In the genomic region with DNA sequence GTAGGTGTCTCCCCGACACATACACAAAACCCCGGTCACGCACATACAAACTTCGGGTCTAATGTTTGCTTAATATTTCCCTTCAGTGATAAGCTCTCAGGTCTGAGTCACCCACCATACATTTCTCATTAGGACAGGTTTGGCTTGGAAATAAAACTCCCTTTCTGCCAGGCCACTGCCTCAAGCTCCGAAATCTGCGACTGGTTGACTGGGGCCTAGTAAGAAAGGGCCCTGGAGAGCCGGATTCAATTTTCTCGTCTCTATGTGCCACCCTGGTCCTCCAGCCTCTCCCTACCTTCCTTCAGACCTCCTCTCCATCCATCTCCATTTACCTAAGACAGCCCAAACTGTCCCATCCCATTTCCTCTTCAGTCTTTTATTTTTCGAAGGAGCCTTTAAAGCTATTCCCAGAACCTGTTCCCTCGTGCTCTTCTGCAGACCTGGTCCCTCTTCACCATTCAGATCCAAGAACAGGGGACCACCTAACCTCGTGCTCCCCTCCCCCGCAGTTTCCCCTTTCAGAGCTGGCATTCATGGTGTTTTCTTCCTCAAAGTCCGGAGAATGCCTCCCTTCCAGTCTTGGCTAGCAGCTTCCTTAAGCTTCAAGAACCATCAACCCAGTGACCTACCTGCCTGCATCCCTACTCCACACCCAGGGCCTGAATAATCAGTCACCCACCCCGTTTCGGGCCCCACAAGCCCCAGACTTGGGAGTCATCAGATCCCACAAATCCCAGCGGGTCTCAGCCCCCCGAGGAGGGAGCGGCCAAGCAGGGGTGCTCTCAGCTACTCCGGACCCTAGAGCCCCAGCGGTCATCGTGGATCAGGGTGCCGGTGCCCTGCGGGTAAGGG, we compare ENCODE assay signal across 8 mouse cellular contexts. TPM values are rescaled to one million over a fixed set of nuclear protein-coding genes. Genes with fewer than 3 reads are reported as not detected.
DNase-seq lines count a peak whose midpoint lies in the region; ATAC-seq lines count a peak whose summit lies in the region.

No protein-coding gene starts in this region.

- no peak for DNase-seq in frontal cortex, postnatal 10 days (ENCODE audit: low spot score in 2 of 2)
- peak; percentile 31 for DNase-seq in urinary bladder, postnatal 25 days (ENCODE audit: low spot score)
- DNase-seq in urinary bladder, postnatal 36 days (ENCODE audit: low spot score in 2 of 2) = no peak
- DNase-seq in urinary bladder, postnatal 4 days (ENCODE audit: low spot score in 2 of 2) = no peak
- no peak for DNase-seq in left cerebral cortex, postnatal 14 days (ENCODE audit: low spot score in 2 of 2)

- no peaks in the 10 kb centered on the region for H3K36me3 ChIP-seq in hindbrain, embryonic 12.5 days
- H3K36me3 ChIP-seq in midbrain, embryonic 12.5 days = no peaks in the 10 kb centered on the region

- intact Hi-C loops in left cerebral cortex, postnatal 14 days (cut with DNase I) = loop anchor here (2.0 kb wide), 1 partner anchor 29 kb away; a partner anchor contains a TSS

- peak overlapping the region; percentile 81 for H3K9ac ChIP-seq in hindbrain, embryonic 12.5 days
- H3K9ac ChIP-seq in midbrain, embryonic 12.5 days (replicated peaks) = peak overlapping the region; percentile 95

- 0 out of 2 replicates have a peak, but pooled peaks have one; percentile 1 for ATAC-seq in frontal cortex, adult (ENCODE audit: low TSS enrichment)
- peak; percentile 49 for ATAC-seq in hindbrain, embryonic 12.5 days (ENCODE audit: low FRiP score)
- peak; percentile 25 for ATAC-seq in midbrain, embryonic 12.5 days (ENCODE audit: low FRiP score, low read depth)

- H3K4me3 ChIP-seq in hindbrain, embryonic 12.5 days = peak overlapping the region; percentile 68
- H3K4me3 ChIP-seq in midbrain, embryonic 12.5 days = peak overlapping the region; percentile 90

- H3K27me3 ChIP-seq in hindbrain, embryonic 12.5 days = no peaks in the 10 kb centered on the region
- peaks cover under 1% of the 10 kb centered on the region; the same call in 1 of the 2 replicates for H3K27me3 ChIP-seq in midbrain, embryonic 12.5 days

- peak overlapping the region; percentile 96 for H3K27ac ChIP-seq in hindbrain, embryonic 12.5 days
- peak overlapping the region; percentile 96 for H3K27ac ChIP-seq in midbrain, embryonic 12.5 days (replicated peaks)

- 15% methylated on average over 23 of the region's 23 CpGs for WGBS in hindbrain, embryonic 12.5 days
- 17% methylated on average over 23 of the region's 23 CpGs for WGBS in midbrain, embryonic 12.5 days

- peak overlapping the region; percentile 70 for H3K4me2 ChIP-seq in hindbrain, embryonic 12.5 days (replicated peaks)
- peak overlapping the region; percentile 90 for H3K4me2 ChIP-seq in midbrain, embryonic 12.5 days (replicated peaks)

- H3K9me3 ChIP-seq in hindbrain, embryonic 12.5 days (replicated peaks) = no peaks in the 10 kb centered on the region
- H3K9me3 ChIP-seq in midbrain, embryonic 12.5 days = no peaks in the 10 kb centered on the region

- H3K4me1 ChIP-seq in hindbrain, embryonic 12.5 days = peaks cover 26% of the 10 kb centered on the region
- H3K4me1 ChIP-seq in midbrain, embryonic 12.5 days = peaks cover 16% of the 10 kb centered on the region

RNA-seq across cellular contexts. Expression of a gene that starts 1.0 kb away (rescaled TPM):
- polyA plus RNA-seq in hindbrain, embryonic 12.5 days (2016; fragmentation: Nextera tagmentation; extraction: Ambion mirVana) = 45.9 and 48.9 TPM in 2 replicates
- 32.1 and 36.1 TPM in 2 replicates for polyA plus RNA-seq in midbrain, embryonic 12.5 days (2016; fragmentation: Nextera tagmentation; extraction: Ambion mirVana)
- 10 to 100 TPM; 13.2 to 14.6 TPM for total RNA-seq in left cerebral cortex, postnatal 14 days (2021)

RNA-seq across cellular contexts. Expression of a gene that starts 27.8 kb away (rescaled TPM):
- polyA plus RNA-seq in hindbrain, embryonic 12.5 days (2016; fragmentation: Nextera tagmentation; extraction: Ambion mirVana) = 90.2 and 92.1 TPM in 2 replicates
- polyA plus RNA-seq in midbrain, embryonic 12.5 days (2016; fragmentation: Nextera tagmentation; extraction: Ambion mirVana) = 68.6 and 75.0 TPM in 2 replicates
- 1,000 to 10,000 TPM in 1 of 2 experiments, 100 to 1,000 TPM in 1; 987 to 1,013 TPM for total RNA-seq in left cerebral cortex, postnatal 14 days (2021)
